Comparison of ENCODE assay signal across 9 mouse cellular contexts in the genomic region with DNA sequence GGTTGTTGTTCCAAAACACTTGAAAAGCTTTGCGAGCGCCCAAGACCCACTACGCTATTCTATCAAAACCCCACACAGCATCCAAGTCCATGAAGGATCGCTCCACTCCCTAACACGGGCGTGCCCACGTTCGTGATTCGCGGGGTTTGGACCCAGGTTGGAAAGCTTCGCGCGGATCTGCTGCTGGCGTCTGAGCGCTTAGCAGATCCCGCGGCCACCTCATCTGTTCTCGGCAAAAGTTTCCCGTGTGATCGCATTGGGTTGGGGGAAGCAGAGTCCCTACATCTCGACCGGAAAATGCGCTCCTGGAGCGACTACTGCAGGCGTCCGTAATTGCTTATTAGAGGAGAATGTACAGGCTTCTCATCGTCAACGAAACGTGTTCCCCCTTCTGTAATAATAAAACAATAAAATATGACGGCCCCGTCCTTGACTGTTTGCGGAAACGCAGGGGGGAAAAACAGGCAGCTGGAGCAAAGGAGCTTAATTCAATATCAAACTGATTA. TPM values are rescaled to one million over a fixed set of nuclear protein-coding genes. Genes with fewer than 3 reads are reported as not detected.
A peak's percentile ranks its signal among the peaks of the same experiment; 100 is the strongest.
DNase-seq lines count a peak whose midpoint lies in the region; ATAC-seq and TF ChIP-seq lines count a peak whose summit lies in the region.
"Had no signal": no experiment of that assay in that cellular context is flagged by ENCODE, and none has a peak within 500 bp of the region (broad histone marks: within the 10 kb centered on the region; RNA-seq: fewer than 3 reads in every experiment).

No protein-coding gene starts in this region.

- TF ChIP-seq CTCF in kidney, adult 2 months (conservative IDR thresholded peaks at IDR 0.05; ENCODE audit: insufficient read depth, insufficient read length, low read depth, low read length), result no peak
- TF ChIP-seq CTCF in lung, adult 2 months (IDR thresholded peaks at IDR 0.05; ENCODE audit: insufficient read depth, low read length), result no peak

- 2% methylated on average over 33 of the region's 33 CpGs for WGBS in kidney, adult 2 months
- WGBS in hindbrain, embryonic 13.5 days, result under 1% methylated on average over 33 of the region's 33 CpGs
- 2% methylated on average over 33 of the region's 33 CpGs for WGBS in lung, adult 2 months

- H3K9ac ChIP-seq in hindbrain, embryonic 13.5 days, result no peak overlapping the region

- no peaks in the 10 kb centered on the region for H3K9me3 ChIP-seq in hindbrain, embryonic 13.5 days

- no peaks in the 10 kb centered on the region for H3K4me1 ChIP-seq in kidney, adult 2 months (ENCODE audit: control insufficient read depth, insufficient read depth, low read length)
- H3K4me1 ChIP-seq in hindbrain, embryonic 13.5 days (replicated peaks), result peaks cover 33% of the 10 kb centered on the region
- peaks cover 4% of the 10 kb centered on the region; the same call in 1 of the 2 replicates for H3K4me1 ChIP-seq in lung, adult 2 months (ENCODE audit: control insufficient read depth, insufficient read depth, low read length)

- DNase-seq in kidney, adult 2 months, result peak; percentile 10
- DNase-seq in kidney, adult 11 months, result no peak
- peak; percentile 63 for DNase-seq in embryo, embryonic 10.5 days (ENCODE audit: low spot score)
- DNase-seq in frontal cortex, postnatal 36 days (ENCODE audit: low spot score in 2 of 2), result no peak
- DNase-seq in cerebellum, adult 8-10 months, result no peak
- no peak for DNase-seq in lung, adult 2 months

- peak overlapping the region; percentile 53 for H3K4me2 ChIP-seq in hindbrain, embryonic 13.5 days
- peak overlapping the region; percentile 77 for H3K4me2 ChIP-seq in myocyte (ENCODE audit: low read depth)

- no peaks in the 10 kb centered on the region for H3K79me2 ChIP-seq in myocyte (ENCODE audit: control insufficient read depth, insufficient read depth)

- no peak for TF ChIP-seq POLR2A in kidney, adult 2 months (IDR thresholded peaks at IDR 0.05; ENCODE audit: low read depth, low read length)
- no peak for TF ChIP-seq POLR2A in myocyte (IDR thresholded peaks at IDR 0.05; ENCODE audit: insufficient read length, low read depth)
- no peak for TF ChIP-seq POLR2A in lung, adult 2 months (IDR thresholded peaks at IDR 0.05; ENCODE audit: borderline replicate concordance, extremely low read depth, low read depth, low read length)

- no peak overlapping the region for H3ac ChIP-seq in myocyte (ENCODE audit: control insufficient read depth, insufficient read length)

- H3K27me3 ChIP-seq in kidney, adult 2 months (replicated peaks; ENCODE audit: control insufficient read depth, insufficient read depth, low read length), result peaks cover 4% of the 10 kb centered on the region; the same call in 1 of the 2 replicates
- H3K27me3 ChIP-seq in hindbrain, embryonic 13.5 days, result peaks cover 91% of the 10 kb centered on the region
- peaks cover 37% of the 10 kb centered on the region for H3K27me3 ChIP-seq in myocyte (ENCODE audit: control insufficient read depth, insufficient read depth, insufficient read length)

- no peak overlapping the region; the same call in 1 of the 2 replicates for H3K4me3 ChIP-seq in kidney, adult 2 months (ENCODE audit: insufficient read depth, low read depth, low read length)
- H3K4me3 ChIP-seq in hindbrain, embryonic 13.5 days, result peak overlapping the region; percentile 18
- no peak overlapping the region for H3K4me3 ChIP-seq in myocyte
- H3K4me3 ChIP-seq in lung, adult 2 months (replicated peaks; ENCODE audit: extremely low read depth, low read depth, low read length), result no peak overlapping the region

- no peak for ATAC-seq in hindbrain, embryonic 13.5 days (ENCODE audit: low FRiP score)
- ATAC-seq: Patski had no signal

- H3K36me3 ChIP-seq in kidney, adult 2 months (ENCODE audit: control insufficient read depth, insufficient read depth, low read length), result no peaks in the 10 kb centered on the region
- H3K36me3 ChIP-seq in hindbrain, embryonic 13.5 days, result no peaks in the 10 kb centered on the region
- no peaks in the 10 kb centered on the region for H3K36me3 ChIP-seq in myocyte (ENCODE audit: control insufficient read depth, insufficient read depth)

- H3K27ac ChIP-seq in kidney, adult 2 months (ENCODE audit: insufficient read depth, low read depth, low read length), result no peak overlapping the region
- H3K27ac ChIP-seq in hindbrain, embryonic 13.5 days, result no peak overlapping the region

TF ChIP-seq in myocyte, 11 proteins besides CTCF, POLR2A, EP300 and RAD21:
- TF ChIP-seq POLR2AphosphoS2 (IDR thresholded peaks at IDR 0.05; ENCODE audit: insufficient read length, low read depth), result no peak
- TF ChIP-seq MYOG (IDR thresholded peaks at IDR 0.05; ENCODE audit: control insufficient read depth in 1 of 3, insufficient read depth in 1 of 3, insufficient read length in 2 of 3, low read depth in 2 of 3), result no peak
- no peak for TF ChIP-seq TCF12 (IDR thresholded peaks at IDR 0.05; ENCODE audit: insufficient read depth, poor library complexity, severe bottlenecking)
- no peak for TF ChIP-seq E2F4 (IDR thresholded peaks at IDR 0.05; ENCODE audit: insufficient read depth)
- no peak for TF ChIP-seq REST (IDR thresholded peaks at IDR 0.05; ENCODE audit: insufficient read depth, insufficient read length)
- TF ChIP-seq CEBPB (IDR thresholded peaks at IDR 0.05; ENCODE audit: insufficient read depth, poor library complexity, severe bottlenecking), result no peak
- no peak for TF ChIP-seq SRF (IDR thresholded peaks at IDR 0.05; ENCODE audit: control insufficient read depth, insufficient read length, low read depth)
- TF ChIP-seq MYOD1 (IDR thresholded peaks at IDR 0.05; ENCODE audit: control insufficient read depth in 1 of 3, insufficient read length in 2 of 3, low read depth in 2 of 3), result no peak
- TF ChIP-seq USF1 (IDR thresholded peaks at IDR 0.05; ENCODE audit: low read depth), result no peak
- TF ChIP-seq MAX (IDR thresholded peaks at IDR 0.05; ENCODE audit: low read depth), result no peak
- TF ChIP-seq TCF3 (IDR thresholded peaks at IDR 0.05; ENCODE audit: insufficient read length, low read depth), result no peak

RNA-seq across cellular contexts. Expression of a gene that starts 1.2 kb away (rescaled TPM):
- 0.05 and 0.36 TPM in 2 replicates for polyA plus RNA-seq in kidney, adult 2 months (2012; rRNA removed)
- 0.43 and 0.65 TPM in 2 replicates for polyA plus RNA-seq in hindbrain, embryonic 13.5 days (2015; fragmentation: Nextera tagmentation; extraction: Ambion mirVana)
- 0.04 TPM for polyA plus RNA-seq in myocyte (2012; fragmentation: generic; extraction: Trizol)
- 0.96 and 1.3 TPM in 2 replicates for polyA plus RNA-seq in lung, adult 2 months (2012; rRNA removed)

RNA-seq across cellular contexts. Expression of a gene that starts 29.2 kb away (rescaled TPM):
- 20.7 and 23.1 TPM in 2 replicates for polyA plus RNA-seq in kidney, adult 2 months (2012; rRNA removed)
- 47.9 and 49.5 TPM in 2 replicates for polyA plus RNA-seq in hindbrain, embryonic 13.5 days (2015; fragmentation: Nextera tagmentation; extraction: Ambion mirVana)
- 18.5 TPM for polyA plus RNA-seq in myocyte (2012; fragmentation: generic; extraction: Trizol)
- polyA plus RNA-seq in lung, adult 2 months (2012; rRNA removed), result 9.0 and 17.4 TPM in 2 replicates

Comparison
In these comparisons a context has a peak if more than half of its experiments do, and no peak if none do; other contexts are left out.
1. DNase-seq: peak in kidney, adult 2 months (single experiment) and embryo, embryonic 10.5 days (single experiment); none in kidney, adult 11 months (single experiment), frontal cortex, postnatal 36 days (0 of 2), cerebellum, adult 8-10 months (single experiment) and lung, adult 2 months (single experiment).